Mouse (Mus musculus) frontal cortex, postnatal 25 days (tissue): Measurements from ENCODE around the gene Add1.

ENCODE experiments used
- DNase-seq, 2 experiments: peaks; one replicate each; pipeline ENCODE4 v3.0.0; 2022; ENCODE audit warnings: low spot score in 2 of 2

Add1 gene

DNA sequence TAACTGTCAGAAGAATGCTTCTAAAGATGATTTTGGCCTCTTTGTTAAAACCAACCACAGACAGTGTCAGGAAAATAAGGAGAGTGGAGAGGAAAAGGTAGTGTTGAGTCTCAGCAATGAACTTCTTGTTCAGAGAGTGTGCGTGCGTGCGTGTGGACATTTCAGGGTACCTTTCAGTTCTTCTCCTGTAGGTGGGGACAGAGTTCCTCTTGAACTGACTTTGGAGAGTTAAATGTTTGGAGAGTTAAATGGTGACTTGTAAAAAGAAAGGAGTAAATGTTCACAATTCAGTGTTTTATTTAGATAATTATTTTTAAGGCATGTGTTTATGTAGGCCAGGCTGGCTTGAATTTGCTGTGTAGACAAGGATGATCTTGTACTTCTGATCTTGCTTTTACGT, 96.8 kb downstream of the Add1 start:
- DNase-seq: no peak
